Mouse (Mus musculus) ES-Bruce4 (cell line): ENCODE data around the gene Kcnma1.

Source experiments
- CTCF ChIP-seq: IDR thresholded peaks from one replicate; pipeline ENCODE4 v1.8.1; 2011; ENCODE audit warnings: low read depth, low read length
- POLR2A ChIP-seq: IDR thresholded peaks from one replicate; pipeline ENCODE4 v1.8.1; 2011; ENCODE audit warnings: low read length; ENCODE audit not compliant: insufficient read depth

GRCm38 (mm10) chr14:23529229-23529628 lies 485.1 kb downstream of the Kcnma1 start:
- no peak for TF ChIP-seq CTCF
- no peak for TF ChIP-seq POLR2A
